Mouse (Mus musculus): Measurements from ENCODE around the gene Cpn2. TPM values are rescaled to one million over a fixed set of nuclear protein-coding genes. Genes with fewer than 3 reads are reported as not detected.

The Cpn2 gene
- polyA plus RNA-seq, 2 experiments: 2.8 to 4.8 TPM

DNA sequence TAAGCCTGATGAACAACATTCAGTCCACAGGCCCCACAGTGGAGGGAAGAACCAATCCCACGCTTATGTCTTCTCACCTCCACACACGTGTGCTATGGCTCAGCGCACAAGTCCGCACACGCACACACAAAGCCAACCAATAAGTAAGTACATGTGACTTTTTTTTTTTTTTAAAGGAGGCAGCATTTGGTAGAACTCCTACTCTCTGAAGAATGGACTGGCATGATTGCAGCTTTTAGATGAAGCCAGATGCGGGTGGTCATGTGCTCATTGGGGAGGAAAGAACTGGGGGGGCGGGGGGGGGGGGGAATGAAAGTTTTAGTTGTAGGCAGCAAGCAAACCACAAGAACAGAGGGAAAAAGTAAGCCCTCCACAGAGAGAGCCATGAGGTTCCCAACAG, 59.3 kb downstream of the Cpn2 start:
- Histone ChIP-seq H3K9me3 (ENCODE audit: control insufficient read depth, low read length) (no peaks in the 10 kb centered on the region; the same call in 1 of the 2 replicates), H3K36me3 (replicated peaks; ENCODE audit: control insufficient read depth, insufficient read depth, low read depth) (no peaks in the 10 kb centered on the region), H3K4me3 (ENCODE audit: insufficient read depth in 1 of 2, low read depth in 2 of 2, low read length in 2 of 2) (no peak overlapping the region), H3K4me1 (replicated peaks; ENCODE audit: control insufficient read depth in 2 of 2, insufficient read depth in 2 of 2, low read length in 1 of 2) (peaks cover 0 to 2% of the 10 kb centered on the region in 2 experiments; a peak in 1 of 4 replicates), H3K27ac (no peak overlapping the region), H3K9ac (replicated peaks) (no peak overlapping the region), H3K27me3 (ENCODE audit: control insufficient read depth, insufficient read depth, low read length) (no peaks in the 10 kb centered on the region), H3K4me2 (ENCODE audit: low read depth) (no peak overlapping the region)
- 75% methylated on average over 7 of the region's 7 CpGs for WGBS (ENCODE audit: insufficient replicate concordance)
- ATAC-seq (ENCODE audit: insufficient read depth) (no peak), DNase-seq (ENCODE audit: low read depth in 3 of 3, low spot score in 3 of 3) (no peak)
- TF ChIP-seq EP300 (IDR thresholded peaks at IDR 0.05; ENCODE audit: low read depth): no peak
- no peak for TF ChIP-seq CTCF (IDR thresholded peaks at IDR 0.05; ENCODE audit: low read depth)

DNA sequence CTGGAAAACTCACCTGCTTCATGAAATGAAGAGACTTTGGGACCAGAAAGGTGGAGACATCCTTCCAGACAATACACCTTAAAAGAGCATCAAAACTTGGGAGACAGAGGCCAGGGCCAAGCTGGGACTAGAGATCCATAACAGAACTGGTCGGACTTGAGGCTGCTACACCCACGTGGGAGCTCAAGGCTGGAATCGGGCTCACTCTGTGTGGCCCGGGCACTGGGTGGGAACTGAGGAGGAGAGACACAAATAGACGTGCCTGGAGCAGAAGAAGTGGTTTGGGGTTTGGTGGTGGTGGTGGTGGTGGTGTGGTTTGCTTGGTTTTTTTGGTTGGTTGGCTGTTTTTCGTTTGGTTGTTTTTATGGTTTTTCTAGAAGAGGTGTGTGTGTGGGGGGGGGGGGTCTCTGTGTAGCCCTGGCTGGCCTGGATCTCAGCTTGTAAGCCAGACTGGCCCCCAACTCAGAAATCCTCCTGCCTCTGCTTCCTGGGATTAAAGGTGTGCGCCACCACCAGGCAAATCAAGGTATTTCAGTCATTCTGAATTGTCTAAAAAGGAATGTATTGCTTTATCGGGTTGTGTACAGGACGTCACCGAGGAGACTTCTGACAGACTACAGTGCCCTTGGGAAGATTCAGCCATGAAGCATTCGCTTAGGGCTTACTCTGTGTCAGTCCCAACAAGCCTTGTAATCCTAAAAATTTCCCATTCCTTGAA, 60.0 kb downstream of the Cpn2 start:
- 59% methylated on average over 11 of the region's 11 CpGs for WGBS (ENCODE audit: insufficient replicate concordance)
- peaks cover 0 to 2% of the 10 kb centered on the region in 2 experiments; a peak in 1 of 4 replicates for H3K4me1 ChIP-seq (replicated peaks; ENCODE audit: control insufficient read depth in 2 of 2, insufficient read depth in 2 of 2, low read length in 1 of 2)

More for the DNA sequence above, 60.0 kb downstream of the Cpn2 start:
- ATAC-seq (ENCODE audit: insufficient read depth) (no peak), DNase-seq (ENCODE audit: low read depth in 3 of 3, low spot score in 3 of 3) (no peak)
- Histone ChIP-seq H3K27me3 (ENCODE audit: control insufficient read depth, insufficient read depth, low read length) (no peaks in the 10 kb centered on the region), H3K9ac (replicated peaks) (no peak overlapping the region), H3K9me3 (ENCODE audit: control insufficient read depth, low read length) (no peaks in the 10 kb centered on the region; the same call in 1 of the 2 replicates), H3K27ac (no peak overlapping the region), H3K4me2 (ENCODE audit: low read depth) (no peak overlapping the region), H3K4me3 (ENCODE audit: insufficient read depth in 1 of 2, low read depth in 2 of 2, low read length in 2 of 2) (no peak overlapping the region), H3K36me3 (replicated peaks; ENCODE audit: control insufficient read depth, insufficient read depth, low read depth) (no peaks in the 10 kb centered on the region)
- no peak for TF ChIP-seq EP300 (IDR thresholded peaks at IDR 0.05; ENCODE audit: low read depth)
- TF ChIP-seq CTCF (IDR thresholded peaks at IDR 0.05; ENCODE audit: low read depth): 0 out of 2 replicates have a peak, but pooled peaks have one; percentile 6

Other genes with a start within 250 kb of the Cpn2 start
- gene Hes1, start 203.1 kb downstream of the Cpn2 start, polyA plus RNA-seq (2012; rRNA removed): 5.3 and 9.2 TPM in 2 replicates
- 5.1 and 5.6 TPM in 2 replicates for gene Hes1, start 203.1 kb downstream of the Cpn2 start, polyA plus RNA-seq (2014; fragmentation: Nextera tagmentation; extraction: Ambion mirVana)
- gene Lrrc15, start 15.8 kb upstream of the Cpn2 start, polyA plus RNA-seq (2012; rRNA removed): 0.01 TPM in 1 of 2 replicates, not detected in the other
- gene Lrrc15, start 15.8 kb upstream of the Cpn2 start, polyA plus RNA-seq (2014; fragmentation: Nextera tagmentation; extraction: Ambion mirVana): 0.01 TPM in 1 of 2 replicates, not detected in the other
- 9.4 and 9.9 TPM in 2 replicates for gene Gp5, start 43.3 kb upstream of the Cpn2 start, polyA plus RNA-seq (2012; rRNA removed)
- 9.8 and 13.5 TPM in 2 replicates for gene Gp5, start 43.3 kb upstream of the Cpn2 start, polyA plus RNA-seq (2014; fragmentation: Nextera tagmentation; extraction: Ambion mirVana)
- 11.7 and 14.8 TPM in 2 replicates for gene Atp13a3, start 138.5 kb upstream of the Cpn2 start, polyA plus RNA-seq (2012; rRNA removed)
- gene Atp13a3, start 138.5 kb upstream of the Cpn2 start, polyA plus RNA-seq (2014; fragmentation: Nextera tagmentation; extraction: Ambion mirVana): 8.7 and 10.7 TPM in 2 replicates

All from liver, embryonic 14.5 days (tissue).